Mouse (Mus musculus): ENCODE measurements around the gene Ifnlr1. TPM values are rescaled to one million over a fixed set of nuclear protein-coding genes. Genes with fewer than 3 reads are reported as not detected.
A peak's percentile ranks its signal among the peaks of the same experiment; 100 is the strongest.
"Not testable (repeated sequence)": the region's sequence is repeated elsewhere in the genome, so short reads cannot be mapped to it uniquely, and the experiment has no call there.

Ifnlr1 gene
- total RNA-seq, 2 experiments from 2014 or later: 0.18 TPM

GRCm38 (mm10) chr4:135681789-135682188 lies 4.3 kb upstream of the Ifnlr1 start:
- intact Hi-C loops (cut with DNase I): no loop called here
- DNase-seq (ENCODE audit: low spot score in 2 of 2): no peak

GRCm38 (mm10) chr4:135683553-135683952 lies 2.5 kb upstream of the Ifnlr1 start:
- DNase-seq (ENCODE audit: low spot score in 2 of 2): peak in 1 of 2 experiments; percentile 14
- intact Hi-C loops (cut with DNase I): no loop called here

GRCm38 (mm10) chr4:135684731-135685130 lies 1.4 kb upstream of the Ifnlr1 start:
- DNase-seq (ENCODE audit: low spot score in 2 of 2): no peak
- intact Hi-C loops (cut with DNase I): loop anchor here (5.0 kb wide), 1 partner anchor 78 kb away; no protein-coding TSS in a partner anchor

GRCm38 (mm10) chr4:135686568-135686953 lies 474 bp downstream of the Ifnlr1 start:
- intact Hi-C loops (cut with DNase I): loop anchor here (5.0 kb wide), 1 partner anchor 76 kb away; no protein-coding TSS in a partner anchor
- no peak for DNase-seq (ENCODE audit: low spot score in 2 of 2)

GRCm38 (mm10) chr4:135689797-135690196 lies 3.7 kb downstream of the Ifnlr1 start:
- DNase-seq (ENCODE audit: low spot score in 2 of 2): no peak
- intact Hi-C loops (cut with DNase I): loop anchor here (5.0 kb wide), 1 partner anchor 73 kb away; no protein-coding TSS in a partner anchor

GRCm38 (mm10) chr4:135690241-135690640 lies 4.2 kb downstream of the Ifnlr1 start:
- intact Hi-C loops (cut with DNase I): no loop called here
- no peak for DNase-seq (ENCODE audit: low spot score in 2 of 2)

- no peak for DNase-seq (ENCODE audit: low spot score in 2 of 2)
- intact Hi-C loops (cut with DNase I): no loop called here
Measured at GRCm38 (mm10) chr4:135692916-135693315, 6.8 kb downstream of the Ifnlr1 start.

GRCm38 (mm10) chr4:135698498-135698897 lies 12.4 kb downstream of the Ifnlr1 start:
- intact Hi-C loops (cut with DNase I): no loop called here
- no peak for DNase-seq (ENCODE audit: low spot score in 2 of 2)

GRCm38 (mm10) chr4:135703497-135703896 lies 17.4 kb downstream of the Ifnlr1 start:
- DNase-seq (ENCODE audit: low spot score in 2 of 2): no peak
- intact Hi-C loops (cut with DNase I): no loop called here

GRCm38 (mm10) chr4:135704016-135704415 lies 17.9 kb downstream of the Ifnlr1 start:
- intact Hi-C loops (cut with DNase I): no loop called here

GRCm38 (mm10) chr4:135706045-135706444 lies 20.0 kb downstream of the Ifnlr1 start:
- intact Hi-C loops (cut with DNase I): no loop called here

More at GRCm38 (mm10) chr4:135704016-135704415, 17.9 kb downstream of the Ifnlr1 start:
- no peak for DNase-seq (ENCODE audit: low spot score in 2 of 2)

GRCm38 (mm10) chr4:135709072-135709564 lies 23.0 kb downstream of the Ifnlr1 start:
- intact Hi-C loops (cut with DNase I): loop anchor here (1.0 kb wide), 1 partner anchor 60 kb away; no protein-coding TSS in a partner anchor
- peak; percentile 64 to 66 for DNase-seq (ENCODE audit: low spot score in 2 of 2)

More at GRCm38 (mm10) chr4:135706045-135706444, 20.0 kb downstream of the Ifnlr1 start:
- no peak for DNase-seq (ENCODE audit: low spot score in 2 of 2)

GRCm38 (mm10) chr4:135709621-135710020 lies 23.5 kb downstream of the Ifnlr1 start:
- no peak for DNase-seq (ENCODE audit: low spot score in 2 of 2)
- intact Hi-C loops (cut with DNase I): loop anchor here (1.0 kb wide), 1 partner anchor 60 kb away; no protein-coding TSS in a partner anchor

GRCm38 (mm10) chr4:135710392-135710791 lies 24.3 kb downstream of the Ifnlr1 start:
- intact Hi-C loops (cut with DNase I): no loop called here
- DNase-seq (ENCODE audit: low spot score in 2 of 2): no peak

GRCm38 (mm10) chr4:135714776-135715175 lies 28.7 kb downstream of the Ifnlr1 start:
- DNase-seq (ENCODE audit: low spot score in 2 of 2): peak; percentile 20 to 81
- intact Hi-C loops (cut with DNase I): no loop called here

- DNase-seq (ENCODE audit: low spot score in 2 of 2); intact Hi-C loops (cut with DNase I): not testable (repeated sequence)
Measured at GRCm38 (mm10) chr4:135716438-135716837, 30.4 kb downstream of the Ifnlr1 start.

GRCm38 (mm10) chr4:135722540-135723290 lies 36.6 kb downstream of the Ifnlr1 start:
- no peak for DNase-seq (ENCODE audit: low spot score in 2 of 2)
- intact Hi-C loops (cut with DNase I): no loop called here

GRCm38 (mm10) chr4:135726416-135726815 lies 40.3 kb downstream of the Ifnlr1 start:
- intact Hi-C loops (cut with DNase I): no loop called here
- DNase-seq (ENCODE audit: low spot score in 2 of 2): no peak

- intact Hi-C loops (cut with DNase I): no loop called here
- DNase-seq (ENCODE audit: low spot score in 2 of 2): no peak
Measured at GRCm38 (mm10) chr4:135727817-135728216, 41.7 kb downstream of the Ifnlr1 start, which contains the start of gene Il22ra1. Il22ra1 (plus strand) TSS chr4:135728172.

- DNase-seq (ENCODE audit: low spot score in 2 of 2): peak; percentile 24 to 38
- intact Hi-C loops (cut with DNase I): no loop called here
Measured at GRCm38 (mm10) chr4:135730204-135730603, 44.1 kb downstream of the Ifnlr1 start.

GRCm38 (mm10) chr4:135730951-135731350 lies 44.9 kb downstream of the Ifnlr1 start:
- intact Hi-C loops (cut with DNase I): no loop called here
- no peak for DNase-seq (ENCODE audit: low spot score in 2 of 2)
